Mouse (Mus musculus): Measurements from ENCODE around the gene Rpl32.

- TF ChIP-seq CTCF (IDR thresholded peaks at IDR 0.05; ENCODE audit: low read depth) (no peak), EP300 (IDR thresholded peaks at IDR 0.05; ENCODE audit: low read depth) (no peak)
Observed at GRCm38 (mm10) chr6:115767357-115767756, 41.2 kb downstream of the Rpl32 start.

Measured in liver, embryonic 14.5 days (tissue).